Mouse (Mus musculus) brain, embryonic 18.5 days (tissue): ENCODE data around the gene Wdr93.
A peak's percentile ranks its signal among the peaks of the same experiment; 100 is the strongest.

ENCODE experiments used
- DNase-seq: peaks from one replicate; pipeline ENCODE4 v3.0.0-alpha.2; 2012; ENCODE audit warnings: low read depth, low spot score

Gene Wdr93

GRCm38 (mm10) chr7:79801391-79801790, 58.4 kb downstream of the Wdr93 start:
- DNase-seq, result no peak

- DNase-seq, result no peak
These were observed 59.1 kb downstream of the Wdr93 start for GRCm38 (mm10) chr7:79802037-79802436.

GRCm38 (mm10) chr7:79803887-79804286, 60.9 kb downstream of the Wdr93 start:
- no peak for DNase-seq

- DNase-seq, result no peak
These were observed 65.6 kb downstream of the Wdr93 start for GRCm38 (mm10) chr7:79808561-79808960.

- DNase-seq, result peak; percentile 43
These were observed 67.9 kb downstream of the Wdr93 start, which contains the start of gene Mesp2 for GRCm38 (mm10) chr7:79810611-79811506. Gene Mesp2, plus strand, starts transcription at chr7:79810727.

GRCm38 (mm10) chr7:79813409-79813808, 70.4 kb downstream of the Wdr93 start:
- no peak for DNase-seq

- no peak for DNase-seq
These were observed 75.4 kb downstream of the Wdr93 start for GRCm38 (mm10) chr7:79818321-79818720.

- no peak for DNase-seq
These were observed 76.6 kb downstream of the Wdr93 start for GRCm38 (mm10) chr7:79819515-79819914.

- DNase-seq, result no peak
These were observed 77.0 kb downstream of the Wdr93 start for GRCm38 (mm10) chr7:79819996-79820395.

- no peak for DNase-seq
These were observed 79.2 kb downstream of the Wdr93 start for GRCm38 (mm10) chr7:79822092-79822695.

- DNase-seq, result no peak
These were observed 85.4 kb downstream of the Wdr93 start for GRCm38 (mm10) chr7:79828341-79828740.

GRCm38 (mm10) chr7:79831145-79831544, 88.2 kb downstream of the Wdr93 start:
- DNase-seq, result no peak

GRCm38 (mm10) chr7:79831585-79831984, 88.6 kb downstream of the Wdr93 start:
- no peak for DNase-seq

- DNase-seq, result no peak
These were observed 90.0 kb downstream of the Wdr93 start for GRCm38 (mm10) chr7:79832980-79833379.

GRCm38 (mm10) chr7:79835196-79835595, 92.2 kb downstream of the Wdr93 start:
- DNase-seq, result no peak
